Mouse (Mus musculus): ENCODE data around the gene Tnip2. TPM values are rescaled to one million over a fixed set of nuclear protein-coding genes. Genes with fewer than 3 reads are reported as not detected.

The Tnip2 gene
- polyA plus RNA-seq, 1 experiment from 2014 or later, result 9.9 TPM

DNA sequence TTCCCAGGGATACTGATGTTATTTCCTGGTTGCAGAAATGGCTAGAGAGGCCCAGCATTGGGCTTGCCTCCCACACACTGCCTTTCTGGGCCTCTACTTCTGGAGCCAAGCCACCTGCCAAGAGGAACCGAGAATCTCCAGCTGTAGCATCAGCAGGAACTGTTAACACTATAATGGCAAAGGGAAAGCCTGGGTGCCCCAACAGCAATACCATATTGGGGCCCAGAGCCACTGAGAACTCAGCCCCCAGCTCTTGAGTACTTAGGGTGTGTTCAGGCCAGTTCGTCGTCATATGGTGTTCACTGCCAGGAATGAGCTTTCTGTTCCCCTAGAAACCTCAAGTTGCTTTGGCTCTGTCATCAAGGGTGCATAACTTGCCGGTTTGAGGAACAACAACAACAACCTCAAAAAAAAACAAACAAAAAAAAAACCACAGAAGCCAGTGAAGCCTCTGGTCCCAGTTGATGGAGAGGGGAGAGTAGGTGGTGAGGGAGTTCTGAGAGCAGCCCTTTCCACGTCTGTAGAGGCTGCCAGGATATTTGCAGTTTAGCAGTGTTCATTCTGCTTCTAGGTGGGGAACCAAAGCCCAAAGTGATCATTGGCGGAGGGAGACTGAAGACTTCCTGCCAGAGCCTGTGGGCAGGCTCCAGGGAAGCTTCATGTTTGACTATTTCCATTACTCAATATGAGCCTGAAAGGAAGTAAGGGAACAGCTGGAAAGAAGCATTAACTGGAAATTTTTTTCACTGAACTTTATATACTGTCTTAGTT, 26.3 kb downstream of the Tnip2 start:
- Histone ChIP-seq H3K27me3 (ENCODE audit: insufficient read depth, poor library complexity, severe bottlenecking) (no peaks in the 10 kb centered on the region), H3K9me3 (no peaks in the 10 kb centered on the region), H3K27ac (no peak overlapping the region), H3K4me1 (no peaks in the 10 kb centered on the region), H3K36me3 (peaks cover 38% of the 10 kb centered on the region), H3K4me3 (no peak overlapping the region)
- 71% methylated on average over 6 of the region's 6 CpGs for WGBS
- no peak for DNase-seq (ENCODE audit: low spot score)

DNA sequence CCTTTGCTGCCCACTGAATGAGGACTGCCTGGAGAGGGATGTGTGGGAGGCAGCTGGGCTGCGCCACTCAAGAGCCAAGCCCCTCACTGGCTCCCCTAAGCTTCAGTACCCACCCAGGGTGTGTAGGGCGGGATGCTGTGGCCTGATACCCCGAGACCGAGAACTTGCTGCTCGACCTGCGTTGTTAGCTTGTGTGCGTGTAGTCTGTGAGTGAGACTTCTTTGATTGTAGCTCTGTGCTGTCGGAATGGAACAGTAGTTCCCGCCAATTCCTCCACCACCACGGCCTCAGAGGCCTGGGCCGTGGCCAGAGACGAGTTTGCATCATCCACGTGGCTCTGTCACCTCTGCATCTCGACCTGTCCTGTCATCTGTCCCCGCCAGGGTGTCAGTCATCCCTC, 28.1 kb downstream of the Tnip2 start:
- no peaks in the 10 kb centered on the region for H3K9me3 ChIP-seq
- no peaks in the 10 kb centered on the region for H3K4me1 ChIP-seq
- H3K27me3 ChIP-seq (ENCODE audit: insufficient read depth, poor library complexity, severe bottlenecking), result no peaks in the 10 kb centered on the region
- no peak for DNase-seq (ENCODE audit: low spot score)
- H3K27ac ChIP-seq, result no peak overlapping the region
- H3K36me3 ChIP-seq, result peaks cover 56% of the 10 kb centered on the region
- 93% methylated on average over 15 of the region's 15 CpGs for WGBS
- no peak overlapping the region for H3K4me3 ChIP-seq

GRCm38 (mm10) chr5:34480926-34481325, 32.9 kb downstream of the Tnip2 start:
- H3K27me3 ChIP-seq (ENCODE audit: insufficient read depth, poor library complexity, severe bottlenecking), result no peaks in the 10 kb centered on the region
- peaks cover 87% of the 10 kb centered on the region for H3K36me3 ChIP-seq
- no peak overlapping the region for H3K4me3 ChIP-seq
- DNase-seq (ENCODE audit: low spot score), result no peak
- no peaks in the 10 kb centered on the region for H3K9me3 ChIP-seq
- no peaks in the 10 kb centered on the region for H3K4me1 ChIP-seq
- no peak overlapping the region for H3K27ac ChIP-seq
- WGBS, result 79% methylated on average over 3 of the region's 3 CpGs

GRCm38 (mm10) chr5:34468039-34468775, 45.6 kb downstream of the Tnip2 start:
- Histone ChIP-seq H3K9me3 (no peaks in the 10 kb centered on the region), H3K27ac (no peak overlapping the region), H3K4me1 (no peaks in the 10 kb centered on the region; the same call in 1 of the 2 replicates), H3K4me3 (no peak overlapping the region), H3K36me3 (peaks cover 76% of the 10 kb centered on the region), H3K27me3 (ENCODE audit: insufficient read depth, poor library complexity, severe bottlenecking) (no peaks in the 10 kb centered on the region)
- WGBS, result 85% methylated on average over 2 of the region's 2 CpGs
- no peak for DNase-seq (ENCODE audit: low spot score)

DNA sequence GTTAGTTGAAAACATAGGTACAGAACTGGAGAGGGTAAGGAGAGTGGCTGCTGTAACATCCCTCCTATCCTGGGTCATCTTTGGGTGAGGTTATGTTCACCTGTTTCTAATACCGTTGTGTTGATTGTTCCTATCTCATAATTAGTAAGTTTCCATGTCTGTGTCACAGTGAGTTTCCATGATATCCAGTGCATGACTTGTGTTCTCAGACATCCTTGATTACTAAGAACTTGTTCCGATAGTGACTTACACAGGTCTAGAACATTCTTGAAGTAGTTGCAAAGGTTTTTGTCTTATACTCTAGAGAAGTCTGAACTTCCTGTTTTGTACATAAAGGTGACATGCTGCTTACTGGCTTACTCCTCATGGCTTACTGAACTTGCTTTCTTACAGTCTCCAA, 47.1 kb downstream of the Tnip2 start:
- Histone ChIP-seq H3K36me3 (peaks cover 79% of the 10 kb centered on the region), H3K9me3 (no peaks in the 10 kb centered on the region), H3K4me3 (no peak overlapping the region), H3K4me1 (no peaks in the 10 kb centered on the region), H3K27ac (no peak overlapping the region), H3K27me3 (ENCODE audit: insufficient read depth, poor library complexity, severe bottlenecking) (no peaks in the 10 kb centered on the region)
- no peak for DNase-seq (ENCODE audit: low spot score)
- 93% methylated on average over 2 of the region's 2 CpGs for WGBS

GRCm38 (mm10) chr5:34466079-34466478, 47.7 kb downstream of the Tnip2 start:
- Histone ChIP-seq H3K9me3 (no peaks in the 10 kb centered on the region), H3K4me3 (no peak overlapping the region), H3K27ac (no peak overlapping the region), H3K4me1 (no peaks in the 10 kb centered on the region), H3K27me3 (ENCODE audit: insufficient read depth, poor library complexity, severe bottlenecking) (no peaks in the 10 kb centered on the region), H3K36me3 (peaks cover 80% of the 10 kb centered on the region)
- DNase-seq (ENCODE audit: low spot score), result no peak
- 95% methylated on average over 1 of the region's 1 CpGs for WGBS

GRCm38 (mm10) chr5:34461841-34462240, 52.0 kb downstream of the Tnip2 start:
- Histone ChIP-seq H3K9me3 (no peaks in the 10 kb centered on the region), H3K36me3 (peaks cover 90% of the 10 kb centered on the region), H3K4me3 (no peak overlapping the region), H3K27me3 (ENCODE audit: insufficient read depth, poor library complexity, severe bottlenecking) (no peaks in the 10 kb centered on the region), H3K27ac (no peak overlapping the region), H3K4me1 (no peaks in the 10 kb centered on the region)
- 89% methylated on average over 6 of the region's 6 CpGs for WGBS
- DNase-seq (ENCODE audit: low spot score), result no peak

DNA sequence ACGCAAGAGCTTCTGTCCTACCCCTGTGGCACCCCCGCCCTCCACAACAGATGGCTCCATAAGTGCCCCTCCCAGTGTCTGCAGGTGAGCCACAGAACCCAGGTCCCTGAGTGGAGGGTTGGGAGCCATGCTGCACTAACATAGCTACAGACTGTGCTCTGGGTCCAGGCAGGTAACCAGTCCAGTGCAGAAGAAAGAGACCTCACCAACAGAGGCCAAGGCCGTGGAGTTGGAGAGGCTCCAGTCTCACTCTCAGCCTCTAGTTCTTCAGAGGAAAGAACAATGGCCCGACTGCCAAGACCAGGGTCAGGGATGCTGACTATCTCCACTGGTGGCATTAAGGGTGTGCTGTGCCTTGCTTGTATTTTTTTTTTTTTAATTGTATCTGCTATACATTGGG, 52.5 kb downstream of the Tnip2 start:
- DNase-seq (ENCODE audit: low spot score), result no peak
- no peaks in the 10 kb centered on the region for H3K9me3 ChIP-seq
- no peak overlapping the region for H3K27ac ChIP-seq
- no peaks in the 10 kb centered on the region for H3K27me3 ChIP-seq (ENCODE audit: insufficient read depth, poor library complexity, severe bottlenecking)
- H3K4me3 ChIP-seq, result no peak overlapping the region
- H3K4me1 ChIP-seq, result no peaks in the 10 kb centered on the region
- WGBS, result 94% methylated on average over 4 of the region's 4 CpGs
- peaks cover 89% of the 10 kb centered on the region for H3K36me3 ChIP-seq

DNA sequence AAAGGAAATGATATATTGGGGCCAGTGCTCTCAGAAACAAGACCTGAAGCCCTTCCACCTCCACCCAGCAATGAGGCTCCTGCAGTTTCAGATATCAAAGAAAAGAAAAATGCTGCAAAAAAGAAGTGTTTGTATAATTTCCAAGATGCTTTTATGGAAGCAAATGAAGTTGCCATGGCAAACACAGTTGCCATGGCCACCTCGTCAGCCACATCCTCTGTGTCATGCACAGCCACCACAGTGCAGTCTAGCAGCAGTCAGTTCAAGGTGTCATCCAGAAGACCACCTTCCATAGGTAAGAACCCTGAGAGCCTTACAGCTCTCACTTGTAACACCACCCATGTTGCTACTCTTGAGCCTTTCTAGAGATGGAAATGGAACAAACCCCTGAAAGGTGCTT, 54.8 kb downstream of the Tnip2 start:
- Histone ChIP-seq H3K36me3 (peaks cover 79% of the 10 kb centered on the region), H3K27ac (no peak overlapping the region), H3K9me3 (no peaks in the 10 kb centered on the region), H3K4me1 (no peaks in the 10 kb centered on the region), H3K27me3 (ENCODE audit: insufficient read depth, poor library complexity, severe bottlenecking) (no peaks in the 10 kb centered on the region), H3K4me3 (no peak overlapping the region)
- no peak for DNase-seq (ENCODE audit: low spot score)
- 89% methylated on average over 1 of the region's 1 CpGs for WGBS

- WGBS, result 66% methylated on average over 9 of the region's 9 CpGs
- Histone ChIP-seq H3K27me3 (ENCODE audit: insufficient read depth, poor library complexity, severe bottlenecking) (no peaks in the 10 kb centered on the region), H3K27ac (no peak overlapping the region), H3K4me1 (peaks cover 6% of the 10 kb centered on the region; the same call in 1 of the 2 replicates), H3K9me3 (no peaks in the 10 kb centered on the region), H3K4me3 (no peak overlapping the region), H3K36me3 (peaks cover 63% of the 10 kb centered on the region)
- DNase-seq (ENCODE audit: low spot score), result peak; percentile 79
Observed at GRCm38 (mm10) chr5:34446207-34446606, 67.6 kb downstream of the Tnip2 start.

Other genes with a start within 250 kb of the Tnip2 start
- gene Zfyve28, start 225.5 kb downstream of the Tnip2 start, polyA plus RNA-seq (2016; fragmentation: Nextera tagmentation; extraction: Ambion mirVana), result 0.52 and 0.93 TPM in 2 replicates
- gene Cfap99, start 225.4 kb downstream of the Tnip2 start, polyA plus RNA-seq (2016; fragmentation: Nextera tagmentation; extraction: Ambion mirVana), result 0.12 TPM in 1 of 2 replicates, not detected in the other
- gene Rnf4, start 177.7 kb downstream of the Tnip2 start, polyA plus RNA-seq (2016; fragmentation: Nextera tagmentation; extraction: Ambion mirVana), result 150 and 156 TPM in 2 replicates
- gene Fam193a, start 144.1 kb downstream of the Tnip2 start, polyA plus RNA-seq (2016; fragmentation: Nextera tagmentation; extraction: Ambion mirVana), result 7.6 and 11.4 TPM in 2 replicates
- 3.6 and 6.0 TPM in 2 replicates for gene Sh3bp2, start 11.8 kb upstream of the Tnip2 start, polyA plus RNA-seq (2016; fragmentation: Nextera tagmentation; extraction: Ambion mirVana)
- gene Add1, start 59.7 kb upstream of the Tnip2 start, polyA plus RNA-seq (2016; fragmentation: Nextera tagmentation; extraction: Ambion mirVana), result 177 and 187 TPM in 2 replicates
- gene Mfsd10, start 123.2 kb upstream of the Tnip2 start, polyA plus RNA-seq (2016; fragmentation: Nextera tagmentation; extraction: Ambion mirVana), result 84.7 and 105 TPM in 2 replicates
- gene Nop14, start 146.2 kb upstream of the Tnip2 start, polyA plus RNA-seq (2016; fragmentation: Nextera tagmentation; extraction: Ambion mirVana), result 21.0 and 30.8 TPM in 2 replicates
- 0.92 and 2.0 TPM in 2 replicates for gene Grk4, start 146.4 kb upstream of the Tnip2 start, polyA plus RNA-seq (2016; fragmentation: Nextera tagmentation; extraction: Ambion mirVana)
- 10.8 and 14.6 TPM in 2 replicates for gene Htt, start 247.7 kb upstream of the Tnip2 start, polyA plus RNA-seq (2016; fragmentation: Nextera tagmentation; extraction: Ambion mirVana)

All from heart, embryonic 10.5 days (tissue).